Mouse (Mus musculus) small intestine, adult 2 months (tissue): ENCODE results near the gene Fbxo36.

ENCODE experiments used
- CTCF ChIP-seq: fragments of 200-500 bp; IDR thresholded peaks from 2 replicates; pipeline ENCODE4 v1.5.1; 2012; ENCODE audit warnings: low read depth, mild to moderate bottlenecking, control low read depth, inconsistent platforms, low read length, moderate library complexity, mixed read lengths; ENCODE audit not compliant: insufficient replicate concordance, insufficient read length; ENCODE audit errors: extremely low read depth
- POLR2A ChIP-seq: fragments of 200-500 bp; IDR thresholded peaks from 2 replicates; pipeline ENCODE4 v1.6.1; 2012; ENCODE audit warnings: low read depth, mild to moderate bottlenecking, control low read depth, inconsistent platforms, low read length, moderate library complexity

DNA sequence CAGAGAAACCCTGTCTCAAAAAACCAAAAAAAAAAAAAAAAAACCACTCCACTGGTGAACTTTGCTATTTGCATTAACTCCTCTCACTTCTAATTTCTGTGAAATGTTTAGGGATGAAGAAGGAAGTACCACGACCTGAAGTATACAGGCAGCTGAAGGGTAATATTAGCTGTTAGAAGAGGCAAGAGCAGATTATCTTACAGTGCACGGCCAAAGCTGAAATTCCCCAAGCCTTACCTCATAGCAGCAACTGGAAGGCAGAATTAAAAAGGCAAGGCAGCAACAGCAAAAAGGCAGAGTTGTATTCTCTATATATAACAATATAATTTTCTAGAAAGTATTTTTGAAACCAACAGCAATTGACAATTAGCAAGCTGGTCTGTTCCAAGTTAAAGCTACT, 14.6 kb upstream of the Fbxo36 start:
- no peak for TF ChIP-seq CTCF
- no peak for TF ChIP-seq POLR2A
